Mouse (Mus musculus) brain, embryonic 14.5 days (tissue): Measurements from ENCODE around the gene Nmnat3.

Source experiments
- CTCF ChIP-seq: fragments of 200-500 bp; IDR thresholded peaks from 2 replicates; pipeline ENCODE4 v1.5.1; 2012; ENCODE audit warnings: inconsistent platforms, mild to moderate bottlenecking, moderate library complexity, borderline replicate concordance; ENCODE audit not compliant: insufficient read depth, insufficient read length; ENCODE audit errors: extremely low read depth
- POLR2A ChIP-seq: fragments of 200-500 bp; IDR thresholded peaks from 2 replicates; pipeline ENCODE4 v1.6.1; 2012; ENCODE audit warnings: mild to moderate bottlenecking, inconsistent platforms, borderline replicate concordance; ENCODE audit not compliant: poor library complexity, insufficient read depth, insufficient read length, severe bottlenecking; ENCODE audit errors: extremely low read depth

- TF ChIP-seq POLR2A = no peak
- TF ChIP-seq CTCF = no peak
Measured at GRCm38 (mm10) chr9:98429806-98430205, 142.6 kb downstream of the Nmnat3 start.
